Mouse (Mus musculus) liver, embryonic 11.5 days (tissue): ENCODE measurements around the gene Dnaja3. TPM values are rescaled to one million over a fixed set of nuclear protein-coding genes. Genes with fewer than 3 reads are reported as not detected.

ENCODE experiments used
- ATAC-seq: fragments of 200-750 bp; cut with Nextera tagmentation; replicated peaks from 2 replicates; pipeline ENCODE4 v1.8.0; 2017; ENCODE audit warnings: moderate number of reproducible peaks, mild to moderate bottlenecking, moderate TSS enrichment, moderate library complexity; ENCODE audit not compliant: low FRiP score
- DNase-seq: peaks from one replicate; pipeline ENCODE4 v3.0.0-alpha.2; 2017; ENCODE audit warnings: low spot score
- H3K27ac ChIP-seq: fragments of 300-500 bp; sonication (generic); 2 replicates; pipeline ENCODE4 v1.5.1; 2014; ENCODE audit warnings: mild to moderate bottlenecking, low read depth, low read length, control low read depth
- H3K27me3 ChIP-seq: fragments of 300-500 bp; sonication (generic); replicated peaks from 2 replicates; pipeline ENCODE4 v1.6.1; 2014; ENCODE audit warnings: low read length, mixed read lengths; ENCODE audit not compliant: control insufficient read depth, insufficient read depth
- H3K36me3 ChIP-seq: fragments of 300-500 bp; sonication (generic); 2 replicates; pipeline ENCODE4 v1.6.1; 2014; ENCODE audit warnings: mild to moderate bottlenecking, low read length, moderate library complexity, mixed read lengths; ENCODE audit not compliant: control insufficient read depth, insufficient read depth
- H3K4me1 ChIP-seq: fragments of 300-500 bp; sonication (generic); replicated peaks from 2 replicates; pipeline ENCODE4 v1.6.1; 2014; ENCODE audit warnings: low read length, mixed read lengths; ENCODE audit not compliant: control insufficient read depth, insufficient read depth
- H3K4me2 ChIP-seq: fragments of 300-500 bp; sonication (generic); 2 replicates; pipeline ENCODE4 v1.6.1; 2014; ENCODE audit warnings: mild to moderate bottlenecking, control low read depth, moderate library complexity
- H3K4me3 ChIP-seq: fragments of 300-500 bp; sonication (generic); 2 replicates; pipeline ENCODE4 v1.5.1; 2014; ENCODE audit warnings: low read depth, low read length, control low read depth
- H3K9ac ChIP-seq: fragments of 300-500 bp; sonication (generic); 2 replicates; pipeline ENCODE4 v1.6.1; 2014; ENCODE audit warnings: low read depth, low read length, control low read depth
- H3K9me3 ChIP-seq: fragments of 300-500 bp; sonication (generic); 2 replicates; pipeline ENCODE4 v1.6.1; 2016; ENCODE audit warnings: low read length, inconsistent platforms, mixed read lengths; ENCODE audit not compliant: control insufficient read depth
- WGBS: fragments of 180-500 bp; shearing (Covaris S2); extraction: QIAGEN DNeasy Blood & Tissue Kit; methylation state at CpG from one replicate; pipeline ENCODE4 v1.1.7; 2014; 5-methylcytosine and 5-hydroxymethylcytosine counted together
- polyA plus RNA-seq: library from polyadenylated mRNA; unstranded; fragments of >200 nt; fragmentation: Nextera tagmentation; extraction: Ambion mirVana; gene quantifications from 2 replicates; pipeline ENCODE4 v1.2.1, GENCODE M21; 2014

Dnaja3 gene
- polyA plus RNA-seq, 1 experiment from 2014 or later = 104 TPM

DNA sequence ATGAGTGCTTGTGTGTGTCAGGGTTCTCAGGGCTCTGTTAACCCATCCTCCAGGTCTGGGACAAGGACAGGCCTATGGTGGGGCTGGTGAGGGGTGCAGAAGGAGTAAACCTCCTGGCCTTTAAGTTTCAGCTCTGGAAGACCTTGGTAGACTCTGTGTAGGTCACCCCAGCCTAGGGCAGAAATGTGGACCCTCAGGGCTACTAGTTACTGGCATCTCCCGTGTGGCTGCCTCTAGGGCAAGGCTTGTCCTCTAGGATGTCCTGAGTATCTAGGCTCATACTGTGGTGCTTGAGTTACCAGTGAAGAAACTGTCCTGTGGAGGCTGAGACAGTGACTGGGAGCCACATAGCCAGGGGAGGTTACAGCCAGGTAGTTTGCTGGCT is 36.3 kb upstream of the Dnaja3 start:
- no peak overlapping the region for H3K4me3 ChIP-seq
- peaks cover 76% of the 10 kb centered on the region for H3K4me1 ChIP-seq
- H3K27me3 ChIP-seq = no peaks in the 10 kb centered on the region
- no peak overlapping the region for H3K9ac ChIP-seq
- H3K4me2 ChIP-seq = no peak overlapping the region
- no peaks in the 10 kb centered on the region for H3K36me3 ChIP-seq
- H3K9me3 ChIP-seq = no peaks in the 10 kb centered on the region
- no peak for DNase-seq
- no peak for ATAC-seq
- peak overlapping the region; percentile 44 for H3K27ac ChIP-seq
- WGBS = 88% methylated on average over 1 of the region's 1 CpGs

- WGBS = 68% methylated on average over 11 of the region's 11 CpGs
- no peak for DNase-seq
These were observed 35.4 kb upstream of the Dnaja3 start for GRCm38 (mm10) chr16:4604293-4604837.

GRCm38 (mm10) chr16:4605514-4606131 is 34.2 kb upstream of the Dnaja3 start:
- Histone ChIP-seq H3K4me1 (peaks cover 61% of the 10 kb centered on the region), H3K4me2 (no peak overlapping the region), H3K27me3 (no peaks in the 10 kb centered on the region), H3K9ac (no peak overlapping the region), H3K9me3 (no peaks in the 10 kb centered on the region), H3K36me3 (no peaks in the 10 kb centered on the region; the same call in 1 of the 2 replicates), H3K27ac (peak overlapping the region; percentile 52; the same call in 1 of the 2 replicates), H3K4me3 (no peak overlapping the region)
- ATAC-seq = no peak
- WGBS = 70% methylated on average over 13 of the region's 13 CpGs
- DNase-seq = no peak

More at GRCm38 (mm10) chr16:4604293-4604837, 35.4 kb upstream of the Dnaja3 start:
- Histone ChIP-seq H3K4me1 (peaks cover 68% of the 10 kb centered on the region), H3K9ac (no peak overlapping the region), H3K9me3 (no peaks in the 10 kb centered on the region), H3K27me3 (no peaks in the 10 kb centered on the region), H3K4me3 (no peak overlapping the region), H3K27ac (peak overlapping the region; percentile 38), H3K4me2 (no peak overlapping the region), H3K36me3 (no peaks in the 10 kb centered on the region; the same call in 1 of the 2 replicates)
- no peak for ATAC-seq

DNA sequence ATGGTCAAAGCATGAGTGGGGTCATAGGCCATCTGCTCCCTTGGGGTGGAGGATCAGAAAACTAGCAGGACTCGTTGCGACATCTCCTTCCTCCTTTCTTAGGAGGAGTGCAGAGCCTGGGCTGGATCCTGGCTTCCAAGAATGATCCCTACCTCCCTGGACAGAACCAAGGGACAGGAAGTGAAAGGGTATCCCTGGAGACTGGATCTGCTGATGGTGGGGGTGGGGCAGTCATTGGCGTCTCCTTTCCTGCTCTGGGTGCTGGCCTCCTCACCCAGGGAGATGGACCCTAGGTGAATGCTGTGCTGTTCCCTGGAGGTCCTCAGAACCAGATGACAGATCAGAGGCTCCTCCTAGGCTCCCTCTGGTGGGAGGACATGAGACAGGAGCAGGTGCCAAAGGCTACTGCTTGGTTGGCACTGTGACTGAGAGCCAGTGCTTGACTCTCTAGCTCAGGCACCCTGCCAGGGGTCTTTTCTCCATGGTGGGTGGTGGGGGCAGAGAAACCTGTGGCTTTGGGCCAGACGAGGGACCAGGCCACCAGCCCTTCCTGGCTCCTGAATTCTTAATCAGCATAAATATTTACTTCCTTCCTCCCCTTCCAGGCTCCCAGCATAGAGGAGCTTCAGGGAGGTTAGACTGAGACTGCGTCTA is 33.2 kb upstream of the Dnaja3 start:
- H3K36me3 ChIP-seq = peaks cover 6% of the 10 kb centered on the region
- ATAC-seq = peak; percentile 27; the same call in 1 of the 2 replicates
- H3K4me1 ChIP-seq = peaks cover 52% of the 10 kb centered on the region
- no peak for DNase-seq
- WGBS = 27% methylated on average over 5 of the region's 5 CpGs
- no peak overlapping the region for H3K27ac ChIP-seq
- no peaks in the 10 kb centered on the region for H3K27me3 ChIP-seq
- no peak overlapping the region for H3K4me3 ChIP-seq
- H3K4me2 ChIP-seq = no peak overlapping the region
- no peaks in the 10 kb centered on the region for H3K9me3 ChIP-seq
- H3K9ac ChIP-seq = no peak overlapping the region

DNA sequence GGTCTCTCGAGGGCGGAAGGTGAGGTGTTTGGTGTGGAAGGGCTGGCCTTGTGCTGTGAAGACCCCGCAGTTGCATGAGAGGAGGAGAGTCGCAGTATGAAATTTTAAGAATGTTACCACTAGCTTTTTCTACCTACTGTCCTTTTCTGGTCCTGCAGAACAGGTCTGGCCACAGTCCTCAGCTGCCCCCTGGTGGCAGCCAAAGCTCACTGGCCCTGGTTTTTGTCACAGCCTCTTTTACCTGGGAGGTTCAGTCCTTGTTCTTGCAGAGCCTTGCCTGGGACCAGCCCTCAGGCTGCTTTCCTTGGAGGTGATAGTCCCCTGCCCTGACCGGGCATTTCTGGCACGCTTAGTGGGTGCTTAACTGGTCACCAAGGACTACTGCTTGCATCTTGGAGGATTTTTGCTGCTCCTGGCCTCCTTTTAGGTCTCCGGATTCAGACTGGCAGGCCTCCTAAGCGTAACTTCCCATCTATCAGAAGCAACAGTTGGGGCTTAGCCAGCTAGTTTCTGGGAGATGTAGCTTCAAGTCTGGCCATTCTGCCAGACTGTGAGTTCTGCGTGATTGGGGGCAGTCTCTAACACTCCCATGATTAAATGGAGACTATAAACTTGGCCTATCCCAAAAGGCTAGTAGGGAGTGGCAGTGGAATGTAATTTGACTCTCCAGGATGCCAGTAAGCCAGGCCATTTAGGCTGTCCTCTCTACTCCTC is 31.8 kb upstream of the Dnaja3 start:
- 50% methylated on average over 9 of the region's 9 CpGs for WGBS
- no peak overlapping the region for H3K9ac ChIP-seq
- H3K9me3 ChIP-seq = no peaks in the 10 kb centered on the region
- DNase-seq (peak; percentile 75), ATAC-seq (peak; percentile 38)
- H3K27me3 ChIP-seq = no peaks in the 10 kb centered on the region
- peaks cover 41% of the 10 kb centered on the region for H3K4me1 ChIP-seq
- peaks cover 11% of the 10 kb centered on the region for H3K36me3 ChIP-seq
- no peak overlapping the region for H3K4me2 ChIP-seq
- H3K27ac ChIP-seq = no peak overlapping the region
- no peak overlapping the region for H3K4me3 ChIP-seq

- Histone ChIP-seq H3K9ac (no peak overlapping the region), H3K27me3 (no peaks in the 10 kb centered on the region), H3K4me3 (no peak overlapping the region), H3K9me3 (no peaks in the 10 kb centered on the region), H3K4me1 (peaks cover 35% of the 10 kb centered on the region), H3K27ac (no peak overlapping the region), H3K4me2 (no peak overlapping the region), H3K36me3 (peaks cover 15% of the 10 kb centered on the region)
- no peak for ATAC-seq
- no peak for DNase-seq
- 83% methylated on average over 19 of the region's 19 CpGs for whole genome bisulfite sequencing
These were observed 31.2 kb upstream of the Dnaja3 start for GRCm38 (mm10) chr16:4608532-4609059.

- DNase-seq (no peak), ATAC-seq (no peak)
- Histone ChIP-seq H3K9ac (no peak overlapping the region), H3K36me3 (peaks cover 24% of the 10 kb centered on the region), H3K27ac (no peak overlapping the region), H3K4me3 (no peak overlapping the region), H3K4me2 (no peak overlapping the region), H3K9me3 (no peaks in the 10 kb centered on the region), H3K27me3 (no peaks in the 10 kb centered on the region), H3K4me1 (peaks cover 12% of the 10 kb centered on the region)
- 84% methylated on average over 5 of the region's 5 CpGs for WGBS
These were observed 28.6 kb upstream of the Dnaja3 start for GRCm38 (mm10) chr16:4611193-4611592.

DNA sequence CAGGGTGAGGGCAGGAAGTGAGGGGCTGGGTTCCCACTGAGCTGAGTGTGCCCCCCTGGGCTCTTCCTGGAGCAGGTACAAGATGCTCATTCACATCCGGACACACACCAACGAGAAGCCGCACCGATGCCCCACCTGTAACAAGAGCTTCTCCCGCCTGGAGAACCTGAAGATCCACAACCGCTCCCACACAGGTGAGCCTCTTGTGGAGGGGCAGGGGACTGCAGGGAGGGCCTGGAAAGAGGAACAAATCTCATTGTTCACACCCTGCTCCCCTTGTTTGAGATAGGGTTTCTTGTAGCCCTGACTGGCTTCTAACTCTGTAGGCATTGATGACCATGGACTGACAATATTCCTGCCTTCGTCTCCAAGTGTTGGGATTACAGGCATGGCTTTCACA is 28.1 kb upstream of the Dnaja3 start:
- Histone ChIP-seq H3K4me1 (peaks cover 7% of the 10 kb centered on the region), H3K27me3 (no peaks in the 10 kb centered on the region), H3K36me3 (peaks cover 24% of the 10 kb centered on the region), H3K9me3 (no peaks in the 10 kb centered on the region), H3K4me2 (no peak overlapping the region), H3K4me3 (no peak overlapping the region), H3K27ac (no peak overlapping the region), H3K9ac (no peak overlapping the region)
- DNase-seq (no peak), ATAC-seq (no peak)
- 89% methylated on average over 7 of the region's 7 CpGs for WGBS
